9 mouse cellular contexts compared by ENCODE assay signal in the genomic region with DNA sequence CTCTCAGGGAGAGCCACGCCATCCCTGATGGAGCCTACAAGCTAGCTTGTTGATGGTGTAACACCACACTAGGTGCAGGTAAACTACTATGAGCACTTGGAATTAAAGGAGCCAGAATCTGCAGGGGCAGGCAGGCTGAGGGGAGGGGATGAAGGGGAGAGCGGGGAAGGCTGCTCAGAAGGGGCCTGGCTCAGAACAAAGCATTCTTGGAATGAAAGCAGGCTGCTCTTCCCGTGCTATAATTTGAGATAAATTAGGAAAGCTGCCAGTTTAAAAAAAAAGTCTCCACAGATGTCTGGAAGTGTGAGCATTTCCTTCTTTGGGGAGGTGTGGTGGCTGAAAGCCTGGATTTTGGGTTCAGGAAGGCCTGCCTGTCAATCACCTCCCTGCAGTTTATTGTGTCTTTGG. TPM values are rescaled to one million over a fixed set of nuclear protein-coding genes. Genes with fewer than 3 reads are reported as not detected.
DNase-seq lines count a peak whose midpoint lies in the region; ATAC-seq and TF ChIP-seq lines count a peak whose summit lies in the region.
"Had no signal": no experiment of that assay in that cellular context is flagged by ENCODE, and none has a peak within 500 bp of the region (broad histone marks: within the 10 kb centered on the region; RNA-seq: fewer than 3 reads in every experiment).

No protein-coding gene starts in this region.

- H3K36me3 ChIP-seq in kidney, postnatal 0 days (ENCODE audit: insufficient read depth, low read length), result no peaks in the 10 kb centered on the region
- no peaks in the 10 kb centered on the region for H3K36me3 ChIP-seq in embryonic facial prominence, embryonic 13.5 days
- H3K36me3 ChIP-seq in limb, embryonic 12.5 days, result no peaks in the 10 kb centered on the region
- no peaks in the 10 kb centered on the region for H3K36me3 ChIP-seq in neural tube, embryonic 15.5 days

- no peak overlapping the region for H3K9ac ChIP-seq in kidney, postnatal 0 days (ENCODE audit: low read depth, low read length)
- H3K9ac ChIP-seq in embryonic facial prominence, embryonic 13.5 days, result no peak overlapping the region
- no peak overlapping the region for H3K9ac ChIP-seq in limb, embryonic 12.5 days (replicated peaks)
- no peak overlapping the region for H3K9ac ChIP-seq in neural tube, embryonic 15.5 days (replicated peaks)

- TF ChIP-seq POLR2A in brain, embryonic 14.5 days (IDR thresholded peaks at IDR 0.05; ENCODE audit: borderline replicate concordance, extremely low read depth, insufficient read depth, insufficient read length, poor library complexity, severe bottlenecking), result no peak

- TF ChIP-seq CTCF in kidney, postnatal 0 days (IDR thresholded peaks at IDR 0.05; ENCODE audit: low read depth), result no peak
- TF ChIP-seq CTCF in brain, embryonic 14.5 days (IDR thresholded peaks at IDR 0.05; ENCODE audit: borderline replicate concordance, extremely low read depth, insufficient read depth, insufficient read length), result no peak

- peak overlapping the region; percentile 8; the same call in 1 of the 2 replicates for H3K27ac ChIP-seq in kidney, postnatal 0 days
- peak overlapping the region; percentile 80 for H3K27ac ChIP-seq in embryonic facial prominence, embryonic 13.5 days
- peak overlapping the region; percentile 53; the same call in 1 of the 2 replicates for H3K27ac ChIP-seq in limb, embryonic 12.5 days
- no peak overlapping the region for H3K27ac ChIP-seq in neural tube, embryonic 15.5 days (replicated peaks)

- H3K9me3 ChIP-seq in kidney, postnatal 0 days (replicated peaks; ENCODE audit: low read length), result no peaks in the 10 kb centered on the region
- H3K9me3 ChIP-seq in embryonic facial prominence, embryonic 13.5 days, result no peaks in the 10 kb centered on the region
- no peaks in the 10 kb centered on the region for H3K9me3 ChIP-seq in limb, embryonic 12.5 days
- H3K9me3 ChIP-seq in neural tube, embryonic 15.5 days (replicated peaks), result no peaks in the 10 kb centered on the region

- no peak for ATAC-seq in kidney, postnatal 0 days (replicated peaks; ENCODE audit: low FRiP score, low read depth)
- ATAC-seq in embryonic facial prominence, embryonic 13.5 days (ENCODE audit: insufficient number of reproducible peaks, insufficient read depth, low FRiP score, low TSS enrichment, low read depth), result peak; percentile 48; the same call in 1 of the 2 replicates
- ATAC-seq in limb, embryonic 12.5 days (ENCODE audit: insufficient number of reproducible peaks, insufficient read depth, low FRiP score, low TSS enrichment, low read depth), result 0 out of 2 replicates have a peak, but pooled peaks have one; percentile 42
- no peak for ATAC-seq in neural tube, embryonic 15.5 days (ENCODE audit: low FRiP score)

- 0 out of 2 replicates have a peak, but pooled peaks cover 3% of the 10 kb centered on the region for H3K4me1 ChIP-seq in kidney, postnatal 0 days (replicated peaks; ENCODE audit: insufficient read depth, low read length)
- peaks cover 29% of the 10 kb centered on the region for H3K4me1 ChIP-seq in embryonic facial prominence, embryonic 13.5 days
- H3K4me1 ChIP-seq in limb, embryonic 12.5 days (replicated peaks), result peaks cover 20% of the 10 kb centered on the region
- peaks cover 6% of the 10 kb centered on the region; the same call in 1 of the 2 replicates for H3K4me1 ChIP-seq in neural tube, embryonic 15.5 days

- no peak overlapping the region for H3K4me2 ChIP-seq in kidney, postnatal 0 days (ENCODE audit: low read length)
- H3K4me2 ChIP-seq in embryonic facial prominence, embryonic 13.5 days, result no peak overlapping the region
- H3K4me2 ChIP-seq in limb, embryonic 12.5 days, result no peak overlapping the region
- no peak overlapping the region for H3K4me2 ChIP-seq in neural tube, embryonic 15.5 days

- H3K27me3 ChIP-seq in kidney, postnatal 0 days (ENCODE audit: insufficient read depth, low read length), result no peaks in the 10 kb centered on the region
- H3K27me3 ChIP-seq in embryonic facial prominence, embryonic 13.5 days, result no peaks in the 10 kb centered on the region
- H3K27me3 ChIP-seq in limb, embryonic 12.5 days, result no peaks in the 10 kb centered on the region
- no peaks in the 10 kb centered on the region for H3K27me3 ChIP-seq in neural tube, embryonic 15.5 days (replicated peaks)

- peak; percentile 88 for DNase-seq in kidney, postnatal 0 days (ENCODE audit: low spot score)
- DNase-seq in kidney, adult 9 months, result no peak
- DNase-seq in brain, embryonic 14.5 days (ENCODE audit: low read depth), result peak; percentile 92
- DNase-seq in urinary bladder, postnatal 10 days (ENCODE audit: low spot score), result no peak
- DNase-seq: thymus, adult 18-20 months had no signal

- WGBS in kidney, postnatal 0 days, result 37% methylated on average over 3 of the region's 3 CpGs
- WGBS in embryonic facial prominence, embryonic 13.5 days, result 22% methylated on average over 3 of the region's 3 CpGs
- WGBS in limb, embryonic 12.5 days, result 26% methylated on average over 3 of the region's 3 CpGs
- 28% methylated on average over 3 of the region's 3 CpGs for WGBS in neural tube, embryonic 15.5 days

- H3K4me3 ChIP-seq in kidney, postnatal 0 days (replicated peaks; ENCODE audit: low read depth, low read length), result no peak overlapping the region
- no peak overlapping the region for H3K4me3 ChIP-seq in embryonic facial prominence, embryonic 13.5 days
- no peak overlapping the region for H3K4me3 ChIP-seq in limb, embryonic 12.5 days (replicated peaks)
- no peak overlapping the region for H3K4me3 ChIP-seq in neural tube, embryonic 15.5 days (replicated peaks)
- H3K4me3 ChIP-seq: myocyte had no signal

RNA-seq across cellular contexts. Expression of a gene that starts 14.8 kb away (rescaled TPM):
- 60.2 and 64.7 TPM in 2 replicates for polyA plus RNA-seq in kidney, postnatal 0 days (2015; fragmentation: Nextera tagmentation; extraction: Ambion mirVana)
- 49.9 and 50.5 TPM in 2 replicates for polyA plus RNA-seq in brain, embryonic 14.5 days (2012; rRNA removed)
- polyA plus RNA-seq in embryonic facial prominence, embryonic 13.5 days (2015; fragmentation: Nextera tagmentation; extraction: Ambion mirVana), result 86.3 and 96.1 TPM in 2 replicates
- polyA plus RNA-seq in limb, embryonic 12.5 days (2016; fragmentation: Nextera tagmentation; extraction: Ambion mirVana), result 82.6 and 84.5 TPM in 2 replicates
- polyA plus RNA-seq in neural tube, embryonic 15.5 days (2015; fragmentation: Nextera tagmentation; extraction: Ambion mirVana), result 58.3 and 63.2 TPM in 2 replicates

Comparison
In these comparisons a context has a peak if more than half of its experiments do, and no peak if none do; other contexts are left out.
1. DNase-seq: peak in kidney, postnatal 0 days (single experiment) and brain, embryonic 14.5 days (single experiment); none in kidney, adult 9 months (single experiment) and urinary bladder, postnatal 10 days (single experiment).
2. ATAC-seq: peak in embryonic facial prominence, embryonic 13.5 days (single experiment) and limb, embryonic 12.5 days (single experiment); none in kidney, postnatal 0 days (single experiment) and neural tube, embryonic 15.5 days (single experiment).